Mouse (Mus musculus) 416B (cell line): Measurements from ENCODE around the gene Prom1.
"Not testable (repeated sequence)": the region's sequence is repeated elsewhere in the genome, so short reads cannot be mapped to it uniquely, and the experiment has no call there.

Experiments
- DNase-seq: peaks from one replicate; pipeline ENCODE4 v3.0.0; 2011; ENCODE audit warnings: low read depth

Prom1 gene

GRCm38 (mm10) chr5:44101231-44102110, at the start of gene Prom1:
Gene Prom1, minus strand, starts transcription at chr5:44102032.
- no peak for DNase-seq

- no peak for DNase-seq
Observed at GRCm38 (mm10) chr5:44147732-44148131, 45.9 kb upstream of the Prom1 start.

- DNase-seq, result peak; percentile 68
Observed at GRCm38 (mm10) chr5:44146437-44147332, 44.9 kb upstream of the Prom1 start.

GRCm38 (mm10) chr5:44143467-44144235, 41.8 kb upstream of the Prom1 start:
- DNase-seq, result no peak

DNA sequence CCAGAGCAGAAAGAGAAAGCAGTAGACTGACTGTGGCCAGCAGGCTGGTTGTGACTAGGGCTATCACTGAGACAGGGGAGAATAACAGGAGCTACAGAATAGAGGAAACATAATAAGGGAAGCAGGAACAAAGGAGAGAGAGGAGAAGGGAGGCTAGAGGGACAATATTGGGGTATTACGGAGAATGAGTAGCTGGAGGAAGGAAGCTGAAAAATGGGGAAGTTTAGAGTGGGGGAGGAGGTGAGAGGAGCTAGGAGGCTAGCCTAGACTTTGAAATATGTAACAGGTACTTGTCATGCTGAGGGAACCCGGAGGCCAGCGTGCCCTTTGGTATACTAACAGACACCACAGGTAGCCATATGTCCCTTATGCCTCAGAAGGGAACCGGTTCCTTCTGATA, 25.7 kb upstream of the Prom1 start:
- no peak for DNase-seq

DNA sequence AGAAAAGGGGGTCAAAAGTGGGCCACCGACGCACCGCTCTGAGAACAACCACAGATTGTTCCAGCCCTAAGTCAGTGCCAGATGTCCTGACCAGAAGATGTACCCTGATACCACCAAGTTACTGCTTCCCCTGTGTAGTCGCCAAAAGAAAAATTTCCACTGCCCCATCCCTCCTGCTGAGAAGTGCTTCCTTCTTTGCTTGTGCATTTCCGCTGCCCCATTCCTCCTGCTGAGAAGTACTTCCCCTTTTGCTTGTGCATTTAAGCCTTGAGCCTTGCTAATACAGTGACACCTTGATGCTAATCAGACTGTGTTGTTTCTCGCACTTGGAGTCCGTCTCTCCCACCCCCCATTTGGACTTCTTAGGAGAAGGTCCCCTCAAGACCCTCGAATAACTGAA, 24.7 kb upstream of the Prom1 start:
- not testable (repeated sequence) for DNase-seq

DNA sequence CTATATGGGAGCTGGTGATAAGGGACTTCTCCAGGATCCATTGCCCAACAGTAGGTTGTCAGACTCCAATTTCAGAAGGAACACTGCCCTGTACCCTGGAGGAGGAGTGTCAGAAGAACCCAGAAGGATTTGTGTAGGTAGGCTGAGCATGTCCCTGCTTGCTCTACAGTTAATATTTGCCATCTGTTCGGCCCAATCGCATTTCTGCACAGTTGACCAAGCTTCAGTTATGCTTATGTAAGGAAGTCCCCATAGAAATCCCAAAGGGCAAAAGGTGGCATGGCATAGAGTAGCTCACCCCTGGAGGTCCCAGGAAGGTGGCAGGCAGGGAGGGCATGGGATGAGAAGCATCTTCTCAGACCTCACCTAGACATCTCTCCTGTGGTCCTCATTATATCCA, 19.6 kb upstream of the Prom1 start:
- DNase-seq, result no peak

DNA sequence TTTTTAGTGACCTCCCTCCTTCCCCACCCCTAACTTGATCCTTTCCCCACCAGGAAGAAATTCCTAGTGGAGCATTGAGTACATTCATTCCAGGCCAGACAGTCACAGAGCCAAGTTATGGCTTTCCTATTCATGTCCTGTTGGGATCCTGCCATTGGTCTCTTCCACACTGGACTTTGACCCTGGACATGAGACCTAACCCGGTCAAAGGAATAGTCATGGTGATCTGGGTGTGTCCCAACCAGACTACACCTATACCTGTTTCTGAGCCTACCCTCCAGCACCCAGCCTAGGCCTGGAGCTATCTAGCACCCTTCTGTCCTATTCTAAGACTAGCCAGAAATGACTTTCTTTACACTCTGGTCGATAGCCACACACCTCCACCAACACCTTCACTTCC, 11.3 kb upstream of the Prom1 start:
- DNase-seq, result no peak

- DNase-seq, result no peak
Observed at GRCm38 (mm10) chr5:44109121-44109520, 7.3 kb upstream of the Prom1 start.

GRCm38 (mm10) chr5:44108125-44108524, 6.3 kb upstream of the Prom1 start:
- no peak for DNase-seq

DNA sequence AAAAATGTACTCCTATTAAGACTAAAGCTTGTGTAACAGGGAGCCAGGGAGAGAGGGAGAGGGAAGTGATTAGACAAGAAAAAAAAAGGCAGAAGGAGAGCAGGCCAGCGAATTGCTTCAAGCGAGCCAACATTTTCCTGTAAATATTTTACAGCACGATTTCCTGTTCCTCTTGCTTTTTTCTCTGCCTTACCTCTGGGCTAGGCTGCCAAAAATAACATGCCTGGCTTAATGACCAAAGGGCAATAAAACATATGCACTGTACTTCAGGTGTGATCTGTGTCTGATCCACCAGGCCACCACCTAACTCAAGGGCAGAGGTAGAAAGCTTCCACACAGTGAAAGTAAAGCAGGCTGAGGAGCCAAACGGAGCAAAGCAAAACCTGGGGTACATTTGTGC, 3.4 kb upstream of the Prom1 start:
- DNase-seq, result no peak

GRCm38 (mm10) chr5:44104686-44105085, 2.9 kb upstream of the Prom1 start:
- DNase-seq, result no peak

- peak; percentile 28 for DNase-seq
Observed at GRCm38 (mm10) chr5:44104120-44104519, 2.3 kb upstream of the Prom1 start.

DNA sequence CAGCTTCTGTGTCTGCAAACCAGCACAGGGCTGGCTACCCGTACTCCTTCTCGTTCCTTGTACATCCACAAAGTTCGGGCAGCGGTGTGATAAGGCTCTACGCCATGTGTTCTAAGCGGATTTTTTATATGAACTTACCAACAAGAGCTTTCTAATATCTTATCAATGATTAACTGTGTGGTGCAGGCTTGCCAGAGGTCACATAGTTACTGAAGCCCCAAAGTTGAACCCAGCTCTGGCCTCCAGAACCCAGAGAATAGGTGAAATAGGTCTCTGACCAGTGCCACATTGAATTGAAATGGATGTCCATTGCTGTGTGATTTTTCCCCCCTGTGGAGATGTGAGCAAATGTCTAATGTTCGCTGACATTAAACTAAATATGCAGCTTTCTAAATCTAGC, 1.3 kb upstream of the Prom1 start:
- DNase-seq, result no peak

GRCm38 (mm10) chr5:44100544-44101230, 1.1 kb downstream of the Prom1 start:
- no peak for DNase-seq

DNA sequence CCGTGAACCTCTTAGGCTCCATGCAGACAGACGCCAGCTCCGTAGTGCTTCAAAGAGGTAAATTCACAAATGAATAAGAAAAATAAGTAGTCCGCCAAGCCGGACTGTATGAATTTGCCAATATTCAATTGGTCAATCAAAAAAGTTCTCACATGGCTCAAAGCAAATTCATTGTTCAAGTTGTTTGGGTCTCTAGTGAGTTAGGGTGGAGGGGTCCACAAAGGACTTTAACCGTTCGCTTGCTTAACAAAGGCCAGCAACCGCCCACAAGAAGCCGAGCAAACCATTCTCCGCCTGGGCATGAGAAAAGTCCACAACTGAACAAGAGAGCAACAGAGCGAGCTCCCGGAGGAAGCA, 1.7 kb downstream of the Prom1 start:
- DNase-seq, result no peak

DNA sequence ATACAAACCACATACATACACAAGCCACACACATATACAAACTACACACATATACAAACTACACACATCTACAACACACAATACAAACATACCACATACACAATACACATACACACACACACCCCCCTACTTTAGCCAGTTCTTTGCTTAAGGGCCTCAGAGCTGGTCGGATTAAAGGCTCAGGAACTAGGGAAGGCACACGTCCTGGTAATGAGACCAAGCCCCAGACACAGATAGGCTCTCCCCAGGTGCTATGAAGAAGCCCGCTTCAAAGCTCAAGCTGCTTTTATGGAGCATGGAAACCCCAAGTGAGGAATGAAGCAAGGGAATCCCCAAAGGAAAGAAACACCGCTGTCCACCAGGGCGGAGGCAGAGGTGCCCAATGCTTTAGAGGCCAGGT, 4.8 kb downstream of the Prom1 start:
- DNase-seq, result no peak

- DNase-seq, result no peak
Observed at GRCm38 (mm10) chr5:44096106-44096505, 5.7 kb downstream of the Prom1 start.

DNA sequence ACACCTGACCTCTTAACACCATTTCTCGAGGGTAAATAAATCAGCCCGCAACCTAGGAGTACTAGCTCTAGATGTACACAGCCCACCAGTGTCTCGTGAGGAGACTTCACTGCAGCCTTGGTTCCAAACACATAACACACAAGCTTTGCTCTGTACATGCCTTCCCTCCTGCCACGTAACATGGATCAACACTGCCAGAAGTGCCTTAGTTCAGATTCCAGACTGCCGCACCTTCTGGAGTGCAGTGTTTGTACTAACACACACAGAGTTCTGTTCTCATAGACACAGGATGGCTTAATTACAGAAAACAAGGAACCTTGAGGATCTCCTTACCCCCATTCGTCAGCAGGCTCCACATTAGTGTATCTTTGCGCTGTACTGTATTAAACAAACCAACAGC, 6.1 kb downstream of the Prom1 start:
- DNase-seq, result no peak

DNA sequence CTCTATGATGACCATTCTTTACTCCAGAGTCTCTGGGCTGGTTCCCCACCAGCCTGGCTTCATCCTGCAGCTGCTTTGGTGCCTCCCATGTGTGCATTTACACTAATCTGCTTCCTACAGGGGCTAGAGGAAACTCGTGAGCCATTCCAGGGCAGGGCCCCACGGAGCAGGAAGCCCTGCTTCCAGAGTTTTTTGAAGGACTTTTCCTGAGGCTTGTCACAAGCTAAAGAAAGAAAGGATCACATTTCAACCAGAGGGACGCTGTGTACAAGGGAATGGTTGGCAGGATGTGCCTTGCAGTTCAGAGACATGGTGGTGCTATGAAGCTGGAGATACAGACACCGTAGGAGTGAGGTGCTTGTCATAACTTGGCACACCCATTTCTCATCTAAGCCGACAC, 14.8 kb downstream of the Prom1 start:
- no peak for DNase-seq

- DNase-seq, result no peak
Observed at GRCm38 (mm10) chr5:44085871-44086270, 16.0 kb downstream of the Prom1 start.

- DNase-seq, result no peak
Observed at GRCm38 (mm10) chr5:44081108-44081507, 20.7 kb downstream of the Prom1 start.
